Mouse (Mus musculus): ENCODE measurements around the gene Sf3a1.

DNA sequence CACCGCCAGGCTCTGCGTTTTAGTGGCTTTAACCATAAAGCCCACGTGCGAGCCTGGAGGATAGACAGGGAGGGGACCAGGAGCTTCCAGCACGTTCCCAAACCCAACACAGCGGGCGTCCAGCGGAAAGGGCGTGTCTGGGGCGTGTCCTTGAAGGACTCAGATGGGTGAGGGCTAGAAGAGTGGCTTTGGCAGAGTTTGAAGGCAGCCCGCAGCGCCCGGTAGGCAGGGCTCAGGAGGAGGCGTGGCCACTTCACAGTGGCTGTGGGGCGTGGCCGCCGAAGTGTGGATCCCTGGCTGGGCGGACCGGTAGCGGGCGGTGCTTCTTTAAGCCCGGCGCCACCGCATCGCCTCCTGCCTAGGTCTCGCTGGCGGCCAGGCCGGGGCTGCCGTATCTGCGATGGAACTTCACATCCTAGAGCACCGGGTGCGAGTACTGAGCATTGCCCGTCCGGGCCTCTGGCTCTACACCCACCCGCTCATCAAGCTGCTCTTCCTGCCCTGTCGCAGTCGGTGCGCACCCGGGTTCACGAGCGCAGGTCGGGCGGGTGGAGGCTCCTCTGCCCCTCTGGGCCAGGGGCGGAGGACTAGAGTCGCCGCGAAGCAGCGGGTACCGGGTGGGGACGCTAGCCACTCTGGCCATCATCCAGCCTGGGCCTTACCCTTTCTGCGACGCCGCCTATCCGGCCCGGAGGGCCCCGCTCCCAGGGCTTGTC lies 57.9 kb downstream of the Sf3a1 start, which contains the start of gene Castor1:
- TF ChIP-seq CTCF (IDR thresholded peaks at IDR 0.05) (peak; percentile 21; the same call in 1 of the 2 replicates), EP300 (IDR thresholded peaks at IDR 0.05; ENCODE audit: insufficient read depth, low read depth, low read length) (peak; percentile 71; the same call in 1 of the 2 replicates)
